ENCODE assay signal across 19 mouse cellular contexts in genomic region chr11:71814511-71814910, GRCm38 (mm10).
DNase-seq lines count a peak whose midpoint lies in the region; ATAC-seq lines count a peak whose summit lies in the region.
"Had no signal": no experiment of that assay in that cellular context is flagged by ENCODE, and none has a peak within 500 bp of the region (broad histone marks: within the 10 kb centered on the region; RNA-seq: fewer than 3 reads in every experiment).

No protein-coding gene starts in this region.

- H3K27ac ChIP-seq in neural tube, embryonic 13.5 days (replicated peaks) = no peak overlapping the region
- no peak overlapping the region for H3K27ac ChIP-seq in hindbrain, embryonic 16.5 days (ENCODE audit: low read depth, low read length)
- H3K27ac ChIP-seq in liver, embryonic 12.5 days = no peak overlapping the region
- H3K27ac ChIP-seq: embryonic facial prominence, embryonic 15.5 days; forebrain, embryonic 10.5 days; limb, embryonic 15.5 days; stomach, embryonic 15.5 days had no signal

- H3K4me2 ChIP-seq in neural tube, embryonic 13.5 days = no peak overlapping the region
- H3K4me2 ChIP-seq in hindbrain, embryonic 16.5 days (ENCODE audit: low read length) = no peak overlapping the region
- no peak overlapping the region for H3K4me2 ChIP-seq in liver, embryonic 12.5 days
- H3K4me2 ChIP-seq: embryonic facial prominence, embryonic 15.5 days; heart, embryonic 12.5 days; limb, embryonic 15.5 days; stomach, embryonic 15.5 days had no signal

- no peaks in the 10 kb centered on the region for H3K36me3 ChIP-seq in neural tube, embryonic 13.5 days
- no peaks in the 10 kb centered on the region for H3K36me3 ChIP-seq in hindbrain, embryonic 16.5 days (ENCODE audit: control insufficient read depth, insufficient read depth, low read length)
- no peaks in the 10 kb centered on the region for H3K36me3 ChIP-seq in liver, embryonic 12.5 days
- H3K36me3 ChIP-seq: embryonic facial prominence, embryonic 15.5 days; forebrain, embryonic 10.5 days; heart, embryonic 12.5 days; limb, embryonic 15.5 days; stomach, embryonic 15.5 days had no signal

- H3K27me3 ChIP-seq in neural tube, embryonic 13.5 days = 0 out of 2 replicates have a peak, but pooled peaks cover 3% of the 10 kb centered on the region
- H3K27me3 ChIP-seq in hindbrain, embryonic 16.5 days (replicated peaks; ENCODE audit: control insufficient read depth, insufficient read depth, low read length) = no peaks in the 10 kb centered on the region
- no peaks in the 10 kb centered on the region for H3K27me3 ChIP-seq in liver, embryonic 12.5 days (replicated peaks)
- H3K27me3 ChIP-seq: embryonic facial prominence, embryonic 15.5 days; heart, embryonic 12.5 days; limb, embryonic 15.5 days; stomach, embryonic 15.5 days had no signal

- H3K9me3 ChIP-seq in neural tube, embryonic 13.5 days = no peaks in the 10 kb centered on the region
- no peaks in the 10 kb centered on the region for H3K9me3 ChIP-seq in hindbrain, embryonic 16.5 days (ENCODE audit: control insufficient read depth, low read length)
- no peaks in the 10 kb centered on the region for H3K9me3 ChIP-seq in liver, embryonic 12.5 days (replicated peaks)
- H3K9me3 ChIP-seq: embryonic facial prominence, embryonic 15.5 days; forebrain, embryonic 10.5 days; heart, embryonic 12.5 days; limb, embryonic 15.5 days; stomach, embryonic 15.5 days had no signal

- 0 out of 2 replicates have a peak, but pooled peaks have one; percentile 32 for ATAC-seq in neural tube, embryonic 13.5 days (ENCODE audit: low read depth)
- ATAC-seq in hindbrain, embryonic 16.5 days = peak; percentile 40; the same call in 1 of the 2 replicates
- no peak for ATAC-seq in liver, embryonic 12.5 days
- ATAC-seq: liver, postnatal 0 days had no signal

- H3K4me3 ChIP-seq in neural tube, embryonic 13.5 days = no peak overlapping the region
- no peak overlapping the region for H3K4me3 ChIP-seq in hindbrain, embryonic 16.5 days (ENCODE audit: low read length)
- H3K4me3 ChIP-seq in liver, embryonic 12.5 days = no peak overlapping the region
- H3K4me3 ChIP-seq: embryonic facial prominence, embryonic 15.5 days; forebrain, embryonic 10.5 days; heart, embryonic 12.5 days; limb, embryonic 15.5 days; stomach, embryonic 15.5 days had no signal

- peaks cover 52% of the 10 kb centered on the region for H3K4me1 ChIP-seq in neural tube, embryonic 13.5 days (replicated peaks)
- H3K4me1 ChIP-seq in hindbrain, embryonic 16.5 days (ENCODE audit: control insufficient read depth, insufficient read depth, low read depth, low read length) = peaks cover 7% of the 10 kb centered on the region
- H3K4me1 ChIP-seq in liver, embryonic 12.5 days = no peaks in the 10 kb centered on the region
- H3K4me1 ChIP-seq: embryonic facial prominence, embryonic 15.5 days; heart, embryonic 12.5 days; limb, embryonic 15.5 days; stomach, embryonic 15.5 days had no signal

- peak; percentile 38 to 51 for DNase-seq in cerebellum, postnatal 14 days
- no peak for DNase-seq in cerebellum, adult 11 months
- no peak for DNase-seq in neural tube, embryonic 10.5 days (ENCODE audit: extremely low spot score, low spot score)
- DNase-seq in retina, embryonic 14.5 days (ENCODE audit: low spot score) = peak; percentile 57
- no peak for DNase-seq in B cell, adult 2 months
- DNase-seq: kidney, adult 9 months; kidney, postnatal 4 days; layer of hippocampus, postnatal 36 days; liver, postnatal 0 days; lung, postnatal 14 days; thymus, adult 2 months had no signal

- H3K9ac ChIP-seq in neural tube, embryonic 13.5 days = no peak overlapping the region
- H3K9ac ChIP-seq in hindbrain, embryonic 16.5 days (ENCODE audit: low read depth, low read length) = no peak overlapping the region
- no peak overlapping the region for H3K9ac ChIP-seq in liver, embryonic 12.5 days
- H3K9ac ChIP-seq: embryonic facial prominence, embryonic 15.5 days; heart, embryonic 12.5 days; limb, embryonic 15.5 days; liver, postnatal 0 days; stomach, embryonic 15.5 days had no signal

- WGBS in neural tube, embryonic 13.5 days = 26% methylated on average over 7 of the region's 7 CpGs
- WGBS in hindbrain, embryonic 16.5 days = 24% methylated on average over 7 of the region's 7 CpGs
- 61% methylated on average over 7 of the region's 7 CpGs for WGBS in liver, embryonic 12.5 days (ENCODE audit: insufficient replicate concordance)

Comparison
In these comparisons a context has a peak if more than half of its experiments do, and no peak if none do; other contexts are left out.
1. DNase-seq: peak in cerebellum, postnatal 14 days (2 of 2) and retina, embryonic 14.5 days (single experiment); none in cerebellum, adult 11 months (single experiment), neural tube, embryonic 10.5 days (single experiment) and B cell, adult 2 months (0 of 2).